ENCODE assay signal across 31 mouse cellular contexts in the genomic region with DNA sequence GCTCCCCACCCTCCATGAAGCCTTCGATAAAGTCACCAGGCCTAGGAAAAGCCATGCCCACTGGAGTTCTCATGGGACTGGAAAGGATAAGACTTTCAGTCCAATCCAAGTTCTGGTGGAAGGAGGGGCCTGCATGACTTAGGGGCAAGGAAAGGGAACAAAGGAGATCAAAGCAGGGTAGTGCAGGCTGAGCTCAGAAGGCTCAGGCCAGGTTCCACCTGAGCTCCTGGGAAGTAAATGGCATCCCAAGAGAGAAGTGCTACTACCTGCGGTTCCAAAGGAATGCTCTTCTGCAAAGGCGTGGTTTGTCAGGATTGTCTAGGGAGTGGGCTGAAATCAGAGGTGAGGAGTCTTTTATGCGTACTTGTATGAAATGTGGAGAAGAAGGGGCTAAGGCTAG. TPM values are rescaled to one million over a fixed set of nuclear protein-coding genes. Genes with fewer than 3 reads are reported as not detected.
DNase-seq lines count a peak whose midpoint lies in the region; ATAC-seq and TF ChIP-seq lines count a peak whose summit lies in the region.
"Had no signal": no experiment of that assay in that cellular context is flagged by ENCODE, and none has a peak within 500 bp of the region (broad histone marks: within the 10 kb centered on the region; RNA-seq: fewer than 3 reads in every experiment).

No protein-coding gene starts in this region.

- 96% methylated on average over 4 of the region's 4 CpGs for WGBS in hindbrain, embryonic 12.5 days
- WGBS in hindbrain, embryonic 14.5 days = 89% methylated on average over 4 of the region's 4 CpGs
- WGBS in liver, adult 2 months = 90% methylated on average over 4 of the region's 4 CpGs
- 88% methylated on average over 4 of the region's 4 CpGs for WGBS in liver, embryonic 11.5 days
- WGBS in midbrain, embryonic 10.5 days = 88% methylated on average over 4 of the region's 4 CpGs
- WGBS in midbrain, postnatal 0 days = 95% methylated on average over 4 of the region's 4 CpGs
- 56% methylated on average over 4 of the region's 4 CpGs for WGBS in small intestine, adult 2 months

- peaks cover 38% of the 10 kb centered on the region; the same call in 1 of the 2 replicates for H3K79me2 ChIP-seq in liver, adult 2 months (ENCODE audit: control insufficient read depth, insufficient read depth, low read length)

- no peaks in the 10 kb centered on the region for H3K27me3 ChIP-seq in hindbrain, embryonic 12.5 days
- no peaks in the 10 kb centered on the region for H3K27me3 ChIP-seq in hindbrain, embryonic 14.5 days (ENCODE audit: control insufficient read depth, insufficient read depth, low read length)
- no peaks in the 10 kb centered on the region for H3K27me3 ChIP-seq in liver, adult 2 months (ENCODE audit: control insufficient read depth, insufficient read depth, low read length)
- no peaks in the 10 kb centered on the region for H3K27me3 ChIP-seq in liver, embryonic 11.5 days (replicated peaks; ENCODE audit: control insufficient read depth, insufficient read depth, low read length)
- H3K27me3 ChIP-seq in midbrain, embryonic 10.5 days (ENCODE audit: low read depth, poor library complexity, severe bottlenecking) = no peaks in the 10 kb centered on the region
- no peaks in the 10 kb centered on the region for H3K27me3 ChIP-seq in midbrain, postnatal 0 days (ENCODE audit: insufficient read depth, low read length)
- no peaks in the 10 kb centered on the region for H3K27me3 ChIP-seq in small intestine, adult 2 months (ENCODE audit: control insufficient read depth, insufficient read depth, low read length)
- H3K27me3 ChIP-seq: embryonic facial prominence, embryonic 15.5 days; heart, embryonic 15.5 days; hindbrain, embryonic 15.5 days; Patski had no signal

- no peaks in the 10 kb centered on the region for H3K36me3 ChIP-seq in hindbrain, embryonic 12.5 days
- H3K36me3 ChIP-seq in hindbrain, embryonic 14.5 days (replicated peaks; ENCODE audit: control insufficient read depth, insufficient read depth) = no peaks in the 10 kb centered on the region
- H3K36me3 ChIP-seq in liver, adult 2 months (ENCODE audit: control insufficient read depth, insufficient read depth, low read length) = no peaks in the 10 kb centered on the region
- no peaks in the 10 kb centered on the region for H3K36me3 ChIP-seq in liver, embryonic 11.5 days (ENCODE audit: control insufficient read depth, insufficient read depth, low read length)
- H3K36me3 ChIP-seq in midbrain, embryonic 10.5 days = peaks cover 30% of the 10 kb centered on the region
- H3K36me3 ChIP-seq in midbrain, postnatal 0 days (ENCODE audit: insufficient read depth, low read length) = no peaks in the 10 kb centered on the region
- no peaks in the 10 kb centered on the region for H3K36me3 ChIP-seq in small intestine, adult 2 months (ENCODE audit: control insufficient read depth, insufficient read depth, low read length)
- H3K36me3 ChIP-seq: embryonic facial prominence, embryonic 15.5 days; heart, embryonic 15.5 days; hindbrain, embryonic 15.5 days had no signal

- H3K9me3 ChIP-seq in hindbrain, embryonic 12.5 days (replicated peaks) = no peaks in the 10 kb centered on the region
- no peaks in the 10 kb centered on the region for H3K9me3 ChIP-seq in hindbrain, embryonic 14.5 days (ENCODE audit: control insufficient read depth, low read length)
- no peaks in the 10 kb centered on the region for H3K9me3 ChIP-seq in liver, embryonic 11.5 days (ENCODE audit: control insufficient read depth, low read length)
- no peaks in the 10 kb centered on the region; the same call in 1 of the 2 replicates for H3K9me3 ChIP-seq in midbrain, embryonic 10.5 days (replicated peaks)
- no peaks in the 10 kb centered on the region for H3K9me3 ChIP-seq in midbrain, postnatal 0 days (ENCODE audit: low read length)
- H3K9me3 ChIP-seq: embryonic facial prominence, embryonic 15.5 days; forebrain, embryonic 10.5 days; heart, embryonic 15.5 days; hindbrain, embryonic 15.5 days had no signal

- H3K4me1 ChIP-seq in hindbrain, embryonic 12.5 days = no peaks in the 10 kb centered on the region
- H3K4me1 ChIP-seq in hindbrain, embryonic 14.5 days (replicated peaks; ENCODE audit: control insufficient read depth, insufficient read depth, low read length) = no peaks in the 10 kb centered on the region
- H3K4me1 ChIP-seq in liver, adult 2 months (ENCODE audit: control insufficient read depth, insufficient read depth, low read length) = peaks cover 15% of the 10 kb centered on the region
- no peaks in the 10 kb centered on the region for H3K4me1 ChIP-seq in liver, embryonic 11.5 days (replicated peaks; ENCODE audit: control insufficient read depth, insufficient read depth, low read length)
- peaks cover 47% of the 10 kb centered on the region for H3K4me1 ChIP-seq in midbrain, embryonic 10.5 days
- no peaks in the 10 kb centered on the region for H3K4me1 ChIP-seq in midbrain, postnatal 0 days (ENCODE audit: insufficient read depth, low read length)
- H3K4me1 ChIP-seq in small intestine, adult 2 months (ENCODE audit: control insufficient read depth, insufficient read depth, insufficient read length, low read length) = peaks cover 15% of the 10 kb centered on the region
- H3K4me1 ChIP-seq: hindbrain, embryonic 15.5 days had no signal

- no peak overlapping the region for H3K4me3 ChIP-seq in hindbrain, embryonic 12.5 days
- H3K4me3 ChIP-seq in hindbrain, embryonic 14.5 days (replicated peaks; ENCODE audit: low read length) = no peak overlapping the region
- no peak overlapping the region for H3K4me3 ChIP-seq in liver, adult 2 months (ENCODE audit: insufficient read depth, low read depth, low read length)
- no peak overlapping the region for H3K4me3 ChIP-seq in liver, embryonic 11.5 days (ENCODE audit: low read depth, low read length)
- no peak overlapping the region for H3K4me3 ChIP-seq in midbrain, embryonic 10.5 days
- no peak overlapping the region for H3K4me3 ChIP-seq in midbrain, postnatal 0 days (ENCODE audit: low read depth, low read length)
- H3K4me3 ChIP-seq in small intestine, adult 2 months (ENCODE audit: low read depth, low read length) = no peak overlapping the region
- H3K4me3 ChIP-seq: embryonic facial prominence, embryonic 15.5 days; erythroblast, embryonic 14.5 days; forebrain, embryonic 10.5 days; gastrocnemius, adult 2 months; heart, embryonic 15.5 days; hindbrain, embryonic 15.5 days had no signal

- ATAC-seq in hindbrain, embryonic 12.5 days (ENCODE audit: low FRiP score) = 0 out of 2 replicates have a peak, but pooled peaks have one; percentile 16
- ATAC-seq in hindbrain, embryonic 14.5 days (ENCODE audit: low FRiP score) = no peak
- no peak for ATAC-seq in liver, embryonic 11.5 days (replicated peaks; ENCODE audit: low FRiP score)
- ATAC-seq in midbrain, postnatal 0 days (ENCODE audit: low FRiP score) = no peak
- ATAC-seq: CD4-positive, CD25-positive, alpha-beta regulatory T cell, adult 4 months; forebrain, embryonic 14.5 days; Patski had no signal

- no peak overlapping the region for H3K27ac ChIP-seq in hindbrain, embryonic 12.5 days
- no peak overlapping the region for H3K27ac ChIP-seq in hindbrain, embryonic 14.5 days
- peak overlapping the region; percentile 87 for H3K27ac ChIP-seq in liver, adult 2 months (replicated peaks; ENCODE audit: insufficient read depth, low read depth, low read length)
- H3K27ac ChIP-seq in liver, embryonic 11.5 days (ENCODE audit: low read depth, low read length) = no peak overlapping the region
- 0 out of 2 replicates have a peak overlapping the region, but pooled peaks have one; percentile 9 for H3K27ac ChIP-seq in midbrain, embryonic 10.5 days (replicated peaks)
- no peak overlapping the region for H3K27ac ChIP-seq in midbrain, postnatal 0 days (ENCODE audit: low read depth, low read length)
- H3K27ac ChIP-seq in small intestine, adult 2 months (ENCODE audit: insufficient read depth, low read depth, low read length) = peak overlapping the region; percentile 69; the same call in 1 of the 2 replicates
- H3K27ac ChIP-seq: embryonic facial prominence, embryonic 15.5 days; forebrain, embryonic 10.5 days; gastrocnemius, adult 2 months; heart, embryonic 15.5 days; hindbrain, embryonic 15.5 days had no signal

- no peak overlapping the region for H3K4me2 ChIP-seq in hindbrain, embryonic 12.5 days (replicated peaks)
- no peak overlapping the region for H3K4me2 ChIP-seq in hindbrain, embryonic 14.5 days (replicated peaks)
- H3K4me2 ChIP-seq in liver, embryonic 11.5 days = no peak overlapping the region
- no peak overlapping the region for H3K4me2 ChIP-seq in midbrain, postnatal 0 days (ENCODE audit: low read depth, low read length, poor library complexity, severe bottlenecking)
- H3K4me2 ChIP-seq: embryonic facial prominence, embryonic 15.5 days; heart, embryonic 11.5 days; heart, embryonic 15.5 days; hindbrain, embryonic 15.5 days had no signal

- DNase-seq in hindbrain, embryonic 14.5 days (ENCODE audit: low spot score) = no peak
- DNase-seq in liver, adult 2 months (ENCODE audit: extremely low read depth, low read depth, low spot score) = no peak
- DNase-seq in liver, embryonic 11.5 days (ENCODE audit: low spot score) = no peak
- no peak for DNase-seq in midbrain, embryonic 10.5 days (ENCODE audit: low spot score)
- no peak for DNase-seq in midbrain, postnatal 0 days (ENCODE audit: low spot score)
- no peak for DNase-seq in heart, adult 11 months
- DNase-seq: adrenal gland, postnatal 10 days; B cell, adult 2 months; cerebellum, adult 11 months; cerebellum, adult 8-10 months; cerebellum, postnatal 14 days; embryo, embryonic 11 days; gastrocnemius, adult 2 months; gastrocnemius, postnatal 25 days; heart, postnatal 14 days had no signal

- TF ChIP-seq POLR2A in liver, adult 2 months (IDR thresholded peaks at IDR 0.05; ENCODE audit: extremely low read depth, insufficient read depth, low read length) = no peak
- TF ChIP-seq POLR2A in small intestine, adult 2 months (IDR thresholded peaks at IDR 0.05; ENCODE audit: low read depth, low read length) = no peak

- no peak overlapping the region for H3K9ac ChIP-seq in hindbrain, embryonic 12.5 days
- no peak overlapping the region for H3K9ac ChIP-seq in hindbrain, embryonic 14.5 days
- no peak overlapping the region; the same call in 1 of the 2 replicates for H3K9ac ChIP-seq in liver, adult 2 months (ENCODE audit: low read depth, low read length)
- no peak overlapping the region for H3K9ac ChIP-seq in liver, embryonic 11.5 days (ENCODE audit: low read depth, low read length)
- no peak overlapping the region for H3K9ac ChIP-seq in midbrain, postnatal 0 days (replicated peaks; ENCODE audit: low read length, poor library complexity, severe bottlenecking)
- H3K9ac ChIP-seq: embryonic facial prominence, embryonic 15.5 days; heart, embryonic 15.5 days; hindbrain, embryonic 15.5 days had no signal

- TF ChIP-seq CTCF in liver, adult 2 months (IDR thresholded peaks at IDR 0.05; ENCODE audit: low read depth, low read length) = no peak
- no peak for TF ChIP-seq CTCF in midbrain, postnatal 0 days (IDR thresholded peaks at IDR 0.05)
- TF ChIP-seq CTCF in small intestine, adult 2 months (IDR thresholded peaks at IDR 0.05; ENCODE audit: extremely low read depth, insufficient read length, insufficient replicate concordance, low read depth, low read length) = no peak

RNA-seq across cellular contexts. Expression of gene Ifnk, which starts 39.4 kb away (rescaled TPM):
- 0.60 TPM in 1 of 2 replicates, not detected in the other for polyA plus RNA-seq in hindbrain, embryonic 12.5 days (2016; fragmentation: Nextera tagmentation; extraction: Ambion mirVana)
- 0.25 TPM in 1 of 2 replicates, not detected in the other for polyA plus RNA-seq in hindbrain, embryonic 14.5 days (2014; fragmentation: Nextera tagmentation; extraction: Ambion mirVana)
- total RNA-seq in liver, adult 2 months (2014; rRNA removed) = not detected in 2 replicates
- polyA plus RNA-seq in liver, adult 2 months (2012; rRNA removed) = not detected in 2 replicates
- 0.39 TPM in 1 of 2 replicates, not detected in the other for polyA plus RNA-seq in liver, embryonic 11.5 days (2014; fragmentation: Nextera tagmentation; extraction: Ambion mirVana)
- polyA plus RNA-seq in midbrain, embryonic 10.5 days (2016; fragmentation: Nextera tagmentation; extraction: Ambion mirVana) = 0.29 and 0.30 TPM in 2 replicates
- total RNA-seq in midbrain, postnatal 0 days (2014; rRNA removed) = not detected in 2 replicates
- not detected in 2 replicates for polyA plus RNA-seq in midbrain, postnatal 0 days (2015; fragmentation: Nextera tagmentation; extraction: Ambion mirVana)
- not detected in 2 replicates for polyA plus RNA-seq in small intestine, adult 2 months (2012; rRNA removed)
- total RNA-seq: adrenal gland, postnatal 10 days; adrenal gland, postnatal 4 days; common myeloid progenitor, adult 5-6 weeks; gastrocnemius, adult 2 months; gastrocnemius, postnatal 25 days; granulocyte monocyte progenitor cell, adult 5-6 weeks; heart, postnatal 14 days; hematopoietic stem cell, adult 5-6 weeks had no signal
- polyA plus RNA-seq: brain, embryonic 14.5 days; embryonic facial prominence, embryonic 15.5 days; erythroblast, embryonic 14.5 days; forebrain, embryonic 14.5 days; heart, embryonic 11.5 days; heart, embryonic 15.5 days; Patski had no signal

RNA-seq across cellular contexts. Expression of gene Mob3b, which starts 44.8 kb away (rescaled TPM):
- polyA plus RNA-seq in hindbrain, embryonic 12.5 days (2016; fragmentation: Nextera tagmentation; extraction: Ambion mirVana) = 11.1 and 11.3 TPM in 2 replicates
- polyA plus RNA-seq in hindbrain, embryonic 14.5 days (2014; fragmentation: Nextera tagmentation; extraction: Ambion mirVana) = 3.4 and 4.0 TPM in 2 replicates
- total RNA-seq in liver, adult 2 months (2014; rRNA removed) = 18.3 and 23.6 TPM in 2 replicates
- polyA plus RNA-seq in liver, adult 2 months (2012; rRNA removed) = 13.4 and 16.5 TPM in 2 replicates
- 6.7 and 7.6 TPM in 2 replicates for polyA plus RNA-seq in liver, embryonic 11.5 days (2014; fragmentation: Nextera tagmentation; extraction: Ambion mirVana)
- polyA plus RNA-seq in midbrain, embryonic 10.5 days (2016; fragmentation: Nextera tagmentation; extraction: Ambion mirVana) = 19.8 and 21.5 TPM in 2 replicates
- total RNA-seq in midbrain, postnatal 0 days (2014; rRNA removed) = 0.77 and 1.3 TPM in 2 replicates
- 1.6 and 1.8 TPM in 2 replicates for polyA plus RNA-seq in midbrain, postnatal 0 days (2015; fragmentation: Nextera tagmentation; extraction: Ambion mirVana)
- 4.6 and 12.2 TPM in 2 replicates for polyA plus RNA-seq in small intestine, adult 2 months (2012; rRNA removed)
- polyA plus RNA-seq: erythroblast, embryonic 14.5 days had no signal

Comparison
In these comparisons a context has a peak if more than half of its experiments do, and no peak if none do; other contexts are left out.
1. H3K27ac ChIP-seq: peak in liver, adult 2 months (single experiment), midbrain, embryonic 10.5 days (single experiment) and small intestine, adult 2 months (single experiment); none in hindbrain, embryonic 12.5 days (single experiment), hindbrain, embryonic 14.5 days (single experiment), liver, embryonic 11.5 days (single experiment) and midbrain, postnatal 0 days (single experiment).